7 mouse cellular contexts compared by ENCODE assay signal in genomic region chr3:152191791-152192237, GRCm38 (mm10). TPM values are rescaled to one million over a fixed set of nuclear protein-coding genes. Genes with fewer than 3 reads are reported as not detected.
A peak's percentile ranks its signal among the peaks of the same experiment; 100 is the strongest.
DNase-seq lines count a peak whose midpoint lies in the region; ATAC-seq and TF ChIP-seq lines count a peak whose summit lies in the region.

No protein-coding gene starts in this region.

- no peak for DNase-seq in Patski (ENCODE audit: low read depth, low spot score)
- DNase-seq in heart, postnatal 25 days (ENCODE audit: low spot score): peak; percentile 15

- peak overlapping the region; percentile 69 for H3K9ac ChIP-seq in limb, embryonic 13.5 days
- peak overlapping the region; percentile 49 for H3K9ac ChIP-seq in midbrain, embryonic 13.5 days (replicated peaks)

- peaks cover 60% of the 10 kb centered on the region for H3K79me3 ChIP-seq in C2C12 (ENCODE audit: low read depth)

- in situ Hi-C loops in Patski (cut with MboI; ENCODE audit: low pct_unique_long_range_greater_than_20kb): loop anchor here (5.0 kb wide), 2 partner anchors 45 to 80 kb away; no protein-coding TSS in a partner anchor

- H3K27me3 ChIP-seq in C2C12 (ENCODE audit: control insufficient read depth, insufficient read depth, insufficient read length): no peaks in the 10 kb centered on the region
- no peaks in the 10 kb centered on the region for H3K27me3 ChIP-seq in Patski
- no peaks in the 10 kb centered on the region for H3K27me3 ChIP-seq in limb, embryonic 13.5 days
- H3K27me3 ChIP-seq in midbrain, embryonic 13.5 days: 0 out of 2 replicates have a peak, but pooled peaks cover 2% of the 10 kb centered on the region

- no peaks in the 10 kb centered on the region for H3K9me3 ChIP-seq in limb, embryonic 13.5 days
- no peaks in the 10 kb centered on the region for H3K9me3 ChIP-seq in midbrain, embryonic 13.5 days

- peak overlapping the region; percentile 88 for H3K27ac ChIP-seq in limb, embryonic 13.5 days
- H3K27ac ChIP-seq in midbrain, embryonic 13.5 days: peak overlapping the region; percentile 19; the same call in 1 of the 2 replicates

- H3K79me2 ChIP-seq in C2C12 (ENCODE audit: control insufficient read depth, insufficient read depth): peaks cover 70% of the 10 kb centered on the region

- intact Hi-C loops in heart, postnatal 25 days (cut with DNase I): loop anchor here (5.0 kb wide), 1 partner anchor 80 kb away; no protein-coding TSS in a partner anchor

- peak overlapping the region; percentile 64 for H3K4me3 ChIP-seq in C2C12 (ENCODE audit: insufficient read depth, poor library complexity, severe bottlenecking)
- H3K4me3 ChIP-seq in limb, embryonic 13.5 days: peak overlapping the region; percentile 48
- H3K4me3 ChIP-seq in midbrain, embryonic 13.5 days (replicated peaks): peak overlapping the region; percentile 33

- peak; percentile 40 for ATAC-seq in Patski
- ATAC-seq in erythroblast, adult 5-6 weeks (replicated peaks; ENCODE audit: low FRiP score, poor library complexity, severe bottlenecking): peak; percentile 58
- peak; percentile 66; the same call in 1 of the 2 replicates for ATAC-seq in limb, embryonic 13.5 days (ENCODE audit: low FRiP score, low read depth)
- ATAC-seq in midbrain, embryonic 13.5 days: no peak
- no peak for ATAC-seq in inflammation-experienced regulatory T-cells, adult 6 months

- peak overlapping the region; percentile 67 for H3ac ChIP-seq in C2C12 (ENCODE audit: control insufficient read depth, insufficient read length, low read depth)

- H3K36me3 ChIP-seq in C2C12 (ENCODE audit: control insufficient read depth, insufficient read depth): peaks cover 4% of the 10 kb centered on the region
- H3K36me3 ChIP-seq in limb, embryonic 13.5 days: 0 out of 2 replicates have a peak, but pooled peaks cover under 1% of the 10 kb centered on the region
- H3K36me3 ChIP-seq in midbrain, embryonic 13.5 days: no peaks in the 10 kb centered on the region

- POLR2A ChIA-PET in Patski (lab: Charles Lee): interaction anchor here (0.8 to 1.8 kb wide), 4 partner anchors 20 to 80 kb away, joined by 3 to 14 read pairs (median 6); no protein-coding TSS in a partner anchor

- peaks cover 20% of the 10 kb centered on the region for H3K4me1 ChIP-seq in limb, embryonic 13.5 days
- peaks cover 16% of the 10 kb centered on the region for H3K4me1 ChIP-seq in midbrain, embryonic 13.5 days (replicated peaks)

- no peak for TF ChIP-seq CTCF in C2C12 (IDR thresholded peaks at IDR 0.05; ENCODE audit: control insufficient read depth, insufficient read depth, insufficient read length)
- TF ChIP-seq CTCF in Patski (IDR thresholded peaks at IDR 0.05): peak; percentile 34

- H3K4me2 ChIP-seq in limb, embryonic 13.5 days (replicated peaks): peak overlapping the region; percentile 76
- H3K4me2 ChIP-seq in midbrain, embryonic 13.5 days (replicated peaks): peak overlapping the region; percentile 54

- 4% methylated on average over 6 of the region's 6 CpGs for WGBS in limb, embryonic 13.5 days
- 54% methylated on average over 6 of the region's 6 CpGs for WGBS in midbrain, embryonic 13.5 days

- CTCF ChIA-PET in Patski (lab: Charles Lee): interaction anchor here (0.6 to 6.5 kb wide), 6 partner anchors 8 to 80 kb away, joined by 3 to 53 read pairs (median 4); no protein-coding TSS in a partner anchor

TF ChIP-seq in C2C12, 6 proteins besides CTCF, POLR2A, EP300 and RAD21:
- TF ChIP-seq MAX (IDR thresholded peaks at IDR 0.05) (peak; percentile 19), USF1 (IDR thresholded peaks at IDR 0.05; ENCODE audit: low read depth) (no peak)

RNA-seq across cellular contexts. Expression of gene Dnajb4, which starts 18.3 kb away (rescaled TPM):
- polyA plus RNA-seq in C2C12 (2012; fragmentation: generic; extraction: Trizol): 11.7 TPM
- 85.0 TPM for polyA plus RNA-seq in Patski (2021)
- total RNA-seq in erythroblast, adult 5-6 weeks (2015; ENCODE audit: low replicate concordance): 166 and 217 TPM in 2 replicates
- 316 and 353 TPM in 2 replicates for total RNA-seq in erythroblast, adult 5-6 weeks (2017; ENCODE audit: low replicate concordance)
- 100 to 1,000 TPM in 1 of 2 experiments, 10 to 100 TPM in 1; 87.8 to 113 TPM for total RNA-seq in heart, postnatal 25 days (2021)
- 34.2 and 37.2 TPM in 2 replicates for polyA plus RNA-seq in limb, embryonic 13.5 days (2015; fragmentation: Nextera tagmentation; extraction: Ambion mirVana)
- 33.9 and 37.8 TPM in 2 replicates for polyA plus RNA-seq in midbrain, embryonic 13.5 days (2015; fragmentation: Nextera tagmentation; extraction: Ambion mirVana)
- polyA plus RNA-seq in inflammation-experienced regulatory T-cells, adult 6 months (2017; shearing (Covaris generic)): 1 to 10 TPM; 4.6 to 6.1 (median 5.8) TPM

RNA-seq across cellular contexts. Expression of gene Fubp1, which starts 18.4 kb away (rescaled TPM):
- polyA plus RNA-seq in C2C12 (2012; fragmentation: generic; extraction: Trizol) (53.4 TPM), Patski (2021) (102 TPM)
- total RNA-seq in erythroblast, adult 5-6 weeks (2015; ENCODE audit: low replicate concordance): 48.9 and 97.6 TPM in 2 replicates
- 108 and 142 TPM in 2 replicates for total RNA-seq in erythroblast, adult 5-6 weeks (2017; ENCODE audit: low replicate concordance)
- 10 to 100 TPM; 54.6 to 58.4 TPM for total RNA-seq in heart, postnatal 25 days (2021)
- polyA plus RNA-seq in limb, embryonic 13.5 days (2015; fragmentation: Nextera tagmentation; extraction: Ambion mirVana): 325 and 338 TPM in 2 replicates
- polyA plus RNA-seq in midbrain, embryonic 13.5 days (2015; fragmentation: Nextera tagmentation; extraction: Ambion mirVana): 353 and 372 TPM in 2 replicates
- 100 to 1,000 TPM; 197 to 282 (median 262) TPM for polyA plus RNA-seq in inflammation-experienced regulatory T-cells, adult 6 months (2017; shearing (Covaris generic))

RNA-seq across cellular contexts. Expression of gene Gipc2, which starts 25.8 kb away (rescaled TPM):
- polyA plus RNA-seq in C2C12 (2012; fragmentation: generic; extraction: Trizol) (1.2 TPM), Patski (2021) (0.21 TPM)
- total RNA-seq in erythroblast, adult 5-6 weeks (2015; ENCODE audit: low replicate concordance): not detected in 2 replicates
- total RNA-seq in erythroblast, adult 5-6 weeks (2017; ENCODE audit: low replicate concordance): 2.4 and 4.7 TPM in 2 replicates
- 1 to 10 TPM; 3.6 to 4.0 TPM for total RNA-seq in heart, postnatal 25 days (2021)
- 2.7 and 3.3 TPM in 2 replicates for polyA plus RNA-seq in limb, embryonic 13.5 days (2015; fragmentation: Nextera tagmentation; extraction: Ambion mirVana)
- 3.4 and 5.3 TPM in 2 replicates for polyA plus RNA-seq in midbrain, embryonic 13.5 days (2015; fragmentation: Nextera tagmentation; extraction: Ambion mirVana)
- polyA plus RNA-seq in inflammation-experienced regulatory T-cells, adult 6 months (2017; shearing (Covaris generic)): not detected

Comparison
In these comparisons a context has a peak if more than half of its experiments do, and no peak if none do; other contexts are left out.
1. ATAC-seq: peak in Patski (single experiment), erythroblast, adult 5-6 weeks (single experiment) and limb, embryonic 13.5 days (single experiment); none in midbrain, embryonic 13.5 days (single experiment) and inflammation-experienced regulatory T-cells, adult 6 months (single experiment).
2. Peak in every context shown above with its lines, with median percentiles within 50 percentile points of each other: H3K4me3 ChIP-seq.